Mouse (Mus musculus) MEL (cell line): Measurements from ENCODE around the gene Bsnd. TPM values are rescaled to one million over a fixed set of nuclear protein-coding genes. Genes with fewer than 3 reads are reported as not detected.

Experiments
- DNase-seq: peaks from one replicate; pipeline ENCODE4 v3.0.0; 2011; ENCODE audit warnings: low read depth, low spot score
- H3K27ac ChIP-seq: 2 replicates; pipeline ENCODE4 v1.5.1; 2012; ENCODE audit warnings: low read depth, mild to moderate bottlenecking, control low read depth, low read length, moderate library complexity; ENCODE audit not compliant: control insufficient read depth
- H3K27me3 ChIP-seq, 2 experiments: fragments of 150-350 bp in 1 of 2; sonication (generic) in 1 of 2; 2 replicates each; pipeline ENCODE4 v1.6.1; 2012; ENCODE audit warnings: low read length in 2 of 2, mild to moderate bottlenecking in 2 of 2, improper control_type of control experiment in 1 of 2, moderate library complexity in 1 of 2; ENCODE audit not compliant: insufficient read depth in 2 of 2, control insufficient read depth in 1 of 2
- H3K36me3 ChIP-seq, 2 experiments: 2 replicates each; pipeline ENCODE4 v1.6.1; 2012 to 2014; ENCODE audit warnings: low read length in 2 of 2, improper control_type of control experiment in 1 of 2, inconsistent platforms in 1 of 2, mild to moderate bottlenecking in 1 of 2; ENCODE audit not compliant: insufficient read depth in 2 of 2, control insufficient read depth in 1 of 2
- H3K4me1 ChIP-seq, 2 experiments: fragments of 150-350 bp in 1 of 2; sonication (generic) in 1 of 2; 2 replicates each; pipeline ENCODE4 v1.6.1; 2012; ENCODE audit warnings: low read length in 2 of 2, improper control_type of control experiment in 1 of 2, mild to moderate bottlenecking in 1 of 2; ENCODE audit not compliant: insufficient read depth in 2 of 2, control insufficient read depth in 1 of 2
- H3K4me3 ChIP-seq, 2 experiments: fragments of 150-350 bp in 1 of 2; sonication (generic) in 1 of 2; 2 replicates each; pipeline ENCODE4 v1.5.1; 2012; ENCODE audit warnings: low read depth in 2 of 2, low read length in 2 of 2, mild to moderate bottlenecking in 2 of 2, moderate library complexity in 2 of 2, control low read depth in 1 of 2, improper control_type of control experiment in 1 of 2; ENCODE audit not compliant: control insufficient read depth in 1 of 2, insufficient read depth in 1 of 2
- H3K79me2 ChIP-seq: 2 replicates; pipeline ENCODE4 v1.6.1; 2012; ENCODE audit warnings: mild to moderate bottlenecking, low read length, moderate library complexity; ENCODE audit not compliant: control insufficient read depth, poor library complexity, insufficient read depth
- H3K9ac ChIP-seq: 2 replicates; pipeline ENCODE4 v1.6.1; 2012; ENCODE audit warnings: low read depth, mild to moderate bottlenecking, control low read depth, low read length, moderate library complexity; ENCODE audit not compliant: control insufficient read depth, poor library complexity, severe bottlenecking
- H3K9me3 ChIP-seq: fragments of 150-350 bp; sonication (generic); replicated peaks from 2 replicates; pipeline ENCODE4 v1.6.1; 2012; ENCODE audit warnings: mild to moderate bottlenecking, low read length, improper control_type of control experiment, moderate library complexity; ENCODE audit not compliant: insufficient read depth
- BHLHE40 ChIP-seq: IDR thresholded peaks from 2 replicates; pipeline ENCODE4 v1.6.1; 2012; ENCODE audit warnings: low read depth, mild to moderate bottlenecking, inconsistent platforms, low read length, improper control_type of control experiment, borderline replicate concordance
- CHD2 ChIP-seq: IDR thresholded peaks from 2 replicates; pipeline ENCODE4 v1.6.1; 2011; ENCODE audit warnings: low read length, improper control_type of control experiment
- CTCF ChIP-seq, 3 experiments: IDR thresholded peaks in 2 of 3; conservative IDR thresholded peaks in 1 of 3; 2 replicates each; pipeline ENCODE4 v1.5.1; 2011 to 2012; ENCODE audit warnings: low read length in 3 of 3, low read depth in 2 of 3, mild to moderate bottlenecking in 2 of 3, improper control_type of control experiment in 1 of 3, inconsistent platforms in 1 of 3, mixed read lengths in 1 of 3, moderate library complexity in 1 of 3; ENCODE audit not compliant: control insufficient read depth in 1 of 3, insufficient read depth in 1 of 3, poor library complexity in 1 of 3, severe bottlenecking in 1 of 3
- GABPA ChIP-seq: IDR thresholded peaks from 2 replicates; pipeline ENCODE4 v1.6.1; 2012; ENCODE audit warnings: low read depth, mild to moderate bottlenecking, inconsistent platforms, low read length, improper control_type of control experiment, moderate library complexity
- GATA1 ChIP-seq: IDR thresholded peaks from 2 replicates; pipeline ENCODE4 v1.6.1; 2011; ENCODE audit warnings: low read depth, low read length, improper control_type of control experiment
- JUND ChIP-seq: IDR thresholded peaks from 2 replicates; pipeline ENCODE4 v1.6.1; 2011; ENCODE audit warnings: low read depth, mild to moderate bottlenecking, improper control_type of control experiment, low read length
- MAX ChIP-seq: IDR thresholded peaks from 2 replicates; pipeline ENCODE4 v1.6.1; 2011; ENCODE audit warnings: low read length, improper control_type of control experiment
- MXI1 ChIP-seq: IDR thresholded peaks from 2 replicates; pipeline ENCODE4 v1.6.1; 2011; ENCODE audit warnings: mild to moderate bottlenecking, low read depth, low read length, improper control_type of control experiment
- MYC ChIP-seq: IDR thresholded peaks from 2 replicates; pipeline ENCODE4 v1.6.1; 2011; ENCODE audit warnings: low read depth, mild to moderate bottlenecking, low read length, improper control_type of control experiment, moderate library complexity
- NELFE ChIP-seq: IDR thresholded peaks from 2 replicates; pipeline ENCODE4 v1.6.1; 2011; ENCODE audit warnings: low read depth, low read length, improper control_type of control experiment
- POLR2A ChIP-seq, 2 experiments: IDR thresholded peaks; 2 replicates each; pipeline ENCODE4 v1.6.1; 2011 to 2012; ENCODE audit warnings: low read length in 2 of 2, mild to moderate bottlenecking in 2 of 2, control low read depth in 1 of 2, improper control_type of control experiment in 1 of 2, low read depth in 1 of 2, moderate library complexity in 1 of 2; ENCODE audit not compliant: control insufficient read depth in 1 of 2, insufficient read depth in 1 of 2, poor library complexity in 1 of 2
- POLR2AphosphoS5 ChIP-seq: IDR thresholded peaks from 2 replicates; pipeline ENCODE4 v1.6.1; 2012; ENCODE audit warnings: low read depth, borderline replicate concordance, mild to moderate bottlenecking, inconsistent platforms, low read length, moderate library complexity, mixed read lengths
- RAD21 ChIP-seq: IDR thresholded peaks from 2 replicates; pipeline ENCODE4 v1.6.1; 2011; ENCODE audit warnings: mild to moderate bottlenecking, low read depth, low read length, improper control_type of control experiment
- RCOR1 ChIP-seq: IDR thresholded peaks from 2 replicates; pipeline ENCODE4 v1.6.1; 2012; ENCODE audit warnings: low read depth, mild to moderate bottlenecking, inconsistent platforms, low read length, improper control_type of control experiment
- SIN3A ChIP-seq: IDR thresholded peaks from 2 replicates; pipeline ENCODE4 v1.6.1; 2012; ENCODE audit warnings: low read length, improper control_type of control experiment, inconsistent platforms
- TBP ChIP-seq: IDR thresholded peaks from 2 replicates; pipeline ENCODE4 v1.8.0; 2011; ENCODE audit warnings: low read depth, low read length, improper control_type of control experiment
- UBTF ChIP-seq: IDR thresholded peaks from 2 replicates; pipeline ENCODE4 v1.6.1; 2012; ENCODE audit warnings: low read depth, mild to moderate bottlenecking, inconsistent platforms, low read length, improper control_type of control experiment, moderate library complexity, borderline replicate concordance; ENCODE audit not compliant: insufficient read depth
- USF1 ChIP-seq: IDR thresholded peaks from 2 replicates; pipeline ENCODE4 v1.6.1; 2014; ENCODE audit warnings: low read depth, mild to moderate bottlenecking, inconsistent platforms, low read length, improper control_type of control experiment, moderate library complexity
- USF2 ChIP-seq, 2 experiments: IDR thresholded peaks; 2 replicates each; pipeline ENCODE4 v1.6.1; 2011 to 2012; ENCODE audit warnings: improper control_type of control experiment in 2 of 2, low read length in 2 of 2, borderline replicate concordance in 1 of 2, inconsistent platforms in 1 of 2, low read depth in 1 of 2, mild to moderate bottlenecking in 1 of 2; ENCODE audit not compliant: insufficient read depth in 1 of 2
- ZKSCAN1 ChIP-seq: IDR thresholded peaks from 2 replicates; pipeline ENCODE4 v1.6.1; 2012; ENCODE audit warnings: low read depth, mild to moderate bottlenecking, inconsistent platforms, low read length, improper control_type of control experiment, moderate library complexity
- ZMIZ1 ChIP-seq: IDR thresholded peaks from 2 replicates; pipeline ENCODE4 v1.6.1; 2012; ENCODE audit warnings: low read depth, mild to moderate bottlenecking, inconsistent platforms, low read length, improper control_type of control experiment, moderate library complexity
- ZNF384 ChIP-seq: IDR thresholded peaks from 2 replicates; pipeline ENCODE4 v1.6.1; 2012; ENCODE audit warnings: low read depth, mild to moderate bottlenecking, inconsistent platforms, low read length, improper control_type of control experiment
- polyA plus RNA-seq, 2 experiments: library from polyadenylated mRNA; stranded (reverse) in 1 of 2; unstranded in 1 of 2; fragments of >175 nt in 1 of 2; fragments of >200 nt in 1 of 2; gene quantifications; 2 replicates each; pipeline versions ENCODE4 v1.2.1 to v1.2.4; 2012; ENCODE audit warnings: low replicate concordance in 2 of 2, low read depth in 1 of 2; ENCODE audit not compliant: insufficient read length in 2 of 2, insufficient read depth in 1 of 2, missing spikeins in 1 of 2
- total RNA-seq: library from RNA; depleted of rRNA; stranded (reverse); fragments of 300-350 nt; gene quantifications from 2 replicates; pipeline ENCODE4 v1.2.3, GENCODE M21; 2012

Bsnd gene
- total and polyA plus RNA-seq, 3 experiments = 0.04 TPM; not detected in 2

GRCm38 (mm10) chr4:106470921-106471320, 21.2 kb downstream of the Bsnd start:
- Histone ChIP-seq H3K36me3 (no peaks in the 10 kb centered on the region), H3K27ac (no peak overlapping the region), H3K9ac (no peak overlapping the region), H3K4me1 (no peaks in the 10 kb centered on the region), H3K4me3 (no peak overlapping the region), H3K79me2 (no peaks in the 10 kb centered on the region), H3K27me3 (no peaks in the 10 kb centered on the region), H3K9me3 (no peaks in the 10 kb centered on the region)
- TF ChIP-seq MXI1 = no peak
- no peak for TF ChIP-seq NELFE
- TF ChIP-seq JUND = no peak
- no peak for TF ChIP-seq UBTF
- TF ChIP-seq POLR2A (IDR thresholded peaks at IDR 0.05; ENCODE audit: control insufficient read depth in 1 of 2, insufficient read depth in 1 of 2, low read depth in 1 of 2, low read length in 2 of 2, poor library complexity in 1 of 2) = no peak
- no peak for TF ChIP-seq ZKSCAN1
- DNase-seq = no peak

- Histone ChIP-seq H3K4me3 (no peak overlapping the region), H3K27ac (no peak overlapping the region), H3K4me1 (peaks cover 0 to 8% of the 10 kb centered on the region in 2 experiments; a peak in 2 of 4 replicates), H3K9me3 (no peaks in the 10 kb centered on the region), H3K79me2 (peaks cover 13% of the 10 kb centered on the region), H3K36me3 (peaks cover 0 to 2% of the 10 kb centered on the region in 2 experiments; a peak in 1 of 4 replicates), H3K27me3 (no peaks in the 10 kb centered on the region), H3K9ac (no peak overlapping the region)
- TF ChIP-seq TBP = no peak
- TF ChIP-seq ZMIZ1 = no peak
- no peak for TF ChIP-seq MYC
- no peak for TF ChIP-seq NELFE
- no peak for TF ChIP-seq ZKSCAN1
- no peak for TF ChIP-seq POLR2AphosphoS5
- no peak for TF ChIP-seq CTCF (IDR thresholded peaks at IDR 0.05 in 2 of 3, conservative IDR thresholded peaks at IDR 0.05 in 1 of 3; ENCODE audit: control insufficient read depth in 1 of 3, insufficient read depth in 1 of 3, low read depth in 2 of 3, low read length in 3 of 3, poor library complexity in 1 of 3, severe bottlenecking in 1 of 3)
- TF ChIP-seq CHD2 = no peak
- DNase-seq = no peak
Observed at GRCm38 (mm10) chr4:106467420-106468110, 24.5 kb downstream of the Bsnd start.

GRCm38 (mm10) chr4:106463174-106463801, 28.8 kb downstream of the Bsnd start:
- no peaks in the 10 kb centered on the region for H3K27me3 ChIP-seq
- peak overlapping the region; percentile 69 for H3K27ac ChIP-seq
- peak; percentile 96 for DNase-seq
- H3K4me1 ChIP-seq = peaks cover 2 to 24% of the 10 kb centered on the region in 2 experiments; a peak in 3 of 4 replicates
- peaks cover 36% of the 10 kb centered on the region for H3K79me2 ChIP-seq
- peak overlapping the region; percentile 87 for H3K9ac ChIP-seq
- peaks cover 5 to 13% of the 10 kb centered on the region in 2 experiments for H3K36me3 ChIP-seq
- peak overlapping the region; percentile 59 to 64 for H3K4me3 ChIP-seq
- H3K9me3 ChIP-seq = no peaks in the 10 kb centered on the region
- TF ChIP-seq RCOR1 = 0 out of 2 replicates have a peak, but pooled peaks have one; percentile 8
- no peak for TF ChIP-seq GABPA
- TF ChIP-seq SIN3A = 0 out of 2 replicates have a peak, but pooled peaks have one; percentile 40
- peak; percentile 98 for TF ChIP-seq MYC
- no peak for TF ChIP-seq GATA1
- no peak for TF ChIP-seq BHLHE40
- no peak for TF ChIP-seq JUND
- peak; percentile 58; the same call in 1 of the 2 replicates for TF ChIP-seq ZMIZ1
- peak; percentile 38 for TF ChIP-seq USF1
- TF ChIP-seq USF2 (IDR thresholded peaks at IDR 0.05; ENCODE audit: borderline replicate concordance in 1 of 2, insufficient read depth in 1 of 2, low read depth in 1 of 2, low read length in 2 of 2) = no peak
- peak; percentile 70 for TF ChIP-seq NELFE
- no peak for TF ChIP-seq ZNF384
- TF ChIP-seq POLR2A (IDR thresholded peaks at IDR 0.05; ENCODE audit: control insufficient read depth in 1 of 2, insufficient read depth in 1 of 2, low read depth in 1 of 2, low read length in 2 of 2, poor library complexity in 1 of 2) = peak; percentile 47 to 76; a peak in 2 of 4 replicates
- no peak for TF ChIP-seq CTCF (IDR thresholded peaks at IDR 0.05 in 2 of 3, conservative IDR thresholded peaks at IDR 0.05 in 1 of 3; ENCODE audit: control insufficient read depth in 1 of 3, insufficient read depth in 1 of 3, low read depth in 2 of 3, low read length in 3 of 3, poor library complexity in 1 of 3, severe bottlenecking in 1 of 3)
- TF ChIP-seq MAX = peak; percentile 94
- TF ChIP-seq RAD21 = no peak
